Mouse (Mus musculus) intestine, embryonic 16.5 days (tissue): Measurements from ENCODE around the gene Sox30. TPM values are rescaled to one million over a fixed set of nuclear protein-coding genes. Genes with fewer than 3 reads are reported as not detected.

Source experiments
- ATAC-seq: fragments of 200-750 bp; cut with Nextera tagmentation; 2 replicates; pipeline ENCODE4 v1.8.0; 2017; ENCODE audit warnings: moderate TSS enrichment, moderate library complexity
- H3K27ac ChIP-seq: fragments of 300-500 bp; sonication (generic); 2 replicates; pipeline ENCODE4 v1.5.1; 2014; ENCODE audit warnings: mild to moderate bottlenecking, low read length
- H3K27me3 ChIP-seq: fragments of 300-500 bp; sonication (generic); replicated peaks from 2 replicates; pipeline ENCODE4 v1.6.1; 2014; ENCODE audit warnings: low read length, control low read depth, mixed read lengths; ENCODE audit not compliant: control insufficient read depth, insufficient read depth
- H3K36me3 ChIP-seq: fragments of 300-500 bp; sonication (generic); 2 replicates; pipeline ENCODE4 v1.6.1; 2014; ENCODE audit warnings: low read length, control low read depth; ENCODE audit not compliant: control insufficient read depth, insufficient read depth
- H3K4me1 ChIP-seq: fragments of 300-500 bp; sonication (generic); 2 replicates; pipeline ENCODE4 v1.6.1; 2014; ENCODE audit warnings: low read length, control low read depth, mixed read lengths; ENCODE audit not compliant: control insufficient read depth, insufficient read depth
- H3K4me2 ChIP-seq: fragments of 300-500 bp; sonication (generic); 2 replicates; pipeline ENCODE4 v1.6.1; 2014; ENCODE audit warnings: low read depth, low read length, control low read depth
- H3K4me3 ChIP-seq: fragments of 300-500 bp; sonication (generic); 2 replicates; pipeline ENCODE4 v1.5.1; 2014; ENCODE audit warnings: mild to moderate bottlenecking, low read length
- H3K9ac ChIP-seq: fragments of 300-500 bp; sonication (generic); 2 replicates; pipeline ENCODE4 v1.6.1; 2014; ENCODE audit warnings: low read depth, low read length
- H3K9me3 ChIP-seq: fragments of 300-500 bp; sonication (generic); 2 replicates; pipeline ENCODE4 v1.6.1; 2016; ENCODE audit warnings: low read length, control low read depth; ENCODE audit not compliant: control insufficient read depth
- WGBS: fragments of 180-500 bp; shearing (Covaris S2); extraction: QIAGEN DNeasy Blood & Tissue Kit; methylation state at CpG from one replicate; pipeline ENCODE4 v1.1.7; 2014; 5-methylcytosine and 5-hydroxymethylcytosine counted together
- polyA plus RNA-seq: library from polyadenylated mRNA; unstranded; fragments of >200 nt; fragmentation: Nextera tagmentation; extraction: Ambion mirVana; gene quantifications from 2 replicates; pipeline ENCODE4 v1.2.1, GENCODE M21; 2015

The Sox30 gene
- polyA plus RNA-seq, 1 experiment from 2014 or later: 0.09 TPM

GRCm38 (mm10) chr11:45946796-45947195 lies 33.3 kb upstream of the Sox30 start:
- Histone ChIP-seq H3K9me3 (no peaks in the 10 kb centered on the region), H3K27me3 (no peaks in the 10 kb centered on the region), H3K27ac (no peak overlapping the region), H3K36me3 (peaks cover 7% of the 10 kb centered on the region; the same call in 1 of the 2 replicates), H3K4me2 (no peak overlapping the region), H3K4me1 (peaks cover 9% of the 10 kb centered on the region), H3K4me3 (no peak overlapping the region), H3K9ac (no peak overlapping the region)
- WGBS: 83% methylated on average over 4 of the region's 4 CpGs
- no peak for ATAC-seq

DNA sequence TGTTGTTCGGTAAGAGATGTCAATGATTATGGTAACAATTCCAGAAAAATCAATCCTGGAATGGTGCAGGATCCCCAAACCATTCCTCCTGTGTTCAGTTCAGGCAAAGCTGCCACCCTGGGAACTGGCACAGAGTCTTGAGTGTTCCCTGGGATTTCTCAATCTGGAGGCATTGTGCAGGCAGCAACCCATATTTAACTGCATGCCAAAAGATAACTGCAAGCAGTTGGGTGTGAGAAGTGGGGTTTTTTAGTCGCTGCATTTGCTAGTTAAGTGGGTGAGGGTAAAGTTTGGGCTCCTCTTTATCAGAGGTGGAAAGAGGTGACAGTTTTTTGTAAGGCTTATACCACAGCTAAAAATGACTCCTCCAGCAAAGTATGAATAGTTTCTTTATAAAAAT lies 32.6 kb upstream of the Sox30 start:
- Histone ChIP-seq H3K4me2 (no peak overlapping the region), H3K27ac (no peak overlapping the region), H3K9me3 (no peaks in the 10 kb centered on the region), H3K4me3 (no peak overlapping the region), H3K27me3 (no peaks in the 10 kb centered on the region), H3K9ac (no peak overlapping the region), H3K4me1 (peaks cover 9% of the 10 kb centered on the region), H3K36me3 (peaks cover 7% of the 10 kb centered on the region; the same call in 1 of the 2 replicates)
- 80% methylated on average over 2 of the region's 2 CpGs for WGBS
- no peak for ATAC-seq

GRCm38 (mm10) chr11:45955127-45955627 lies 24.9 kb upstream of the Sox30 start, which contains the start of gene Thg1l:
Gene Thg1l, minus strand, starts transcription at chr11:45955494.
- Histone ChIP-seq H3K36me3 (no peaks in the 10 kb centered on the region), H3K27ac (peak within 1 kb of the TSS; percentile 68), H3K4me3 (peak within 1 kb of the TSS; percentile 82), H3K4me2 (peak within 1 kb of the TSS; percentile 76), H3K9me3 (no peaks in the 10 kb centered on the region), H3K27me3 (no peaks in the 10 kb centered on the region), H3K4me1 (no peaks in the 10 kb centered on the region), H3K9ac (peak within 1 kb of the TSS; percentile 73)
- WGBS: under 1% methylated on average over 32 of the region's 32 CpGs
- ATAC-seq: peak; percentile 100

DNA sequence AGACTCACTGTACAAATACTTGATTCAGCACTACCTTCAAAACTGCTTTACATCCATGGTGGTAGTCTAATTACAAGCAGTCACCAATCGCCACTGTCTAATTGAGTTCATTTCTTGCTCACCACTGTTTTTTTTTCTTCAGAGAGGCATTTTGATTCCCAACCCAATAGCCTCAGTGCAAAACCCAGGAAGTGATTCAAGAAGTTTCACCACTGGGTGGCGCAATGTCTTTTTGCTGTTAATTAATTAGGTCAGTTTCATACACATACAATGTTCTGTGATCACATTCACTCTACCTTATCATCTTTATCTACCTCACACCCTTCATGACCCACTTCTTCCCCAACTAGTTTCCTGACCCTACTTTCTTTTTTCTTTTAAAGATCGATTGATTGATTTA lies 20.5 kb upstream of the Sox30 start:
- no peak overlapping the region for H3K4me2 ChIP-seq
- no peak overlapping the region for H3K9ac ChIP-seq
- no peaks in the 10 kb centered on the region for H3K27me3 ChIP-seq
- no peaks in the 10 kb centered on the region for H3K4me1 ChIP-seq
- H3K4me3 ChIP-seq: no peak overlapping the region
- no peak overlapping the region for H3K27ac ChIP-seq
- no peaks in the 10 kb centered on the region for H3K9me3 ChIP-seq
- ATAC-seq: no peak
- no peaks in the 10 kb centered on the region for H3K36me3 ChIP-seq
- WGBS: 79% methylated on average over 3 of the region's 3 CpGs

DNA sequence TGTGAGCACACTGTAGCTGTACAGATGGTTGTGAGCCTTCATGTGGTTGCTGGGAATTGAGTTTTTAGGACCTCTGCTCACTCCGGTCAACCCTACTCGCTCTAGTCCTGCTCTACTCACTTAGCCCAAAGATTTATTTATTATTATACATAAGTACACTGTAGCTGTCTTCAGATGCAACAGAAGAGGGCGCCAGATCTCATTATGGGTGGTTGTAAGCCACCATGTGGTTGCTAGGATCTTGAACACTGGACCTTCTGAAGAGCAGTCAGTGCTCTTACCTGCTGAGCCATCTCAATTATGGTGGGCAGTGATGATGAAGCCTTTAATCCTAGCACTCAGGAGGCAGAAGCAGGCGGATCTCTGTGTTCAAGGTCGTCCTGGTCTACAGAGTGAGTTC lies 20.1 kb upstream of the Sox30 start:
- Histone ChIP-seq H3K4me1 (no peaks in the 10 kb centered on the region), H3K27me3 (no peaks in the 10 kb centered on the region), H3K9me3 (no peaks in the 10 kb centered on the region), H3K36me3 (no peaks in the 10 kb centered on the region), H3K4me3 (no peak overlapping the region), H3K27ac (no peak overlapping the region), H3K9ac (no peak overlapping the region), H3K4me2 (no peak overlapping the region)
- ATAC-seq: no peak
- WGBS: 84% methylated on average over 5 of the region's 5 CpGs

GRCm38 (mm10) chr11:45966896-45967295 lies 13.2 kb upstream of the Sox30 start:
- ATAC-seq: no peak

GRCm38 (mm10) chr11:45968466-45968865 lies 11.6 kb upstream of the Sox30 start:
- no peak for ATAC-seq

More at GRCm38 (mm10) chr11:45966896-45967295, 13.2 kb upstream of the Sox30 start:
- Histone ChIP-seq H3K27me3 (no peaks in the 10 kb centered on the region), H3K4me1 (no peaks in the 10 kb centered on the region), H3K4me2 (no peak overlapping the region), H3K4me3 (no peak overlapping the region), H3K9ac (no peak overlapping the region), H3K36me3 (no peaks in the 10 kb centered on the region), H3K27ac (no peak overlapping the region), H3K9me3 (no peaks in the 10 kb centered on the region)
- WGBS: 81% methylated on average over 4 of the region's 4 CpGs

GRCm38 (mm10) chr11:45973635-45974034 lies 6.5 kb upstream of the Sox30 start:
- no peak overlapping the region for H3K9ac ChIP-seq
- H3K4me1 ChIP-seq: no peaks in the 10 kb centered on the region
- H3K27me3 ChIP-seq: no peaks in the 10 kb centered on the region
- H3K36me3 ChIP-seq: no peaks in the 10 kb centered on the region
- no peak overlapping the region for H3K27ac ChIP-seq
- H3K9me3 ChIP-seq: no peaks in the 10 kb centered on the region
- ATAC-seq: no peak
- no peak overlapping the region for H3K4me2 ChIP-seq
- 85% methylated on average over 5 of the region's 5 CpGs for WGBS
- no peak overlapping the region for H3K4me3 ChIP-seq

More at GRCm38 (mm10) chr11:45968466-45968865, 11.6 kb upstream of the Sox30 start:
- Histone ChIP-seq H3K4me3 (no peak overlapping the region), H3K9ac (no peak overlapping the region), H3K36me3 (no peaks in the 10 kb centered on the region), H3K27ac (no peak overlapping the region), H3K9me3 (no peaks in the 10 kb centered on the region), H3K27me3 (no peaks in the 10 kb centered on the region), H3K4me2 (no peak overlapping the region), H3K4me1 (no peaks in the 10 kb centered on the region)
- 90% methylated on average over 3 of the region's 3 CpGs for WGBS

- H3K9me3 ChIP-seq: no peaks in the 10 kb centered on the region
- no peak overlapping the region for H3K27ac ChIP-seq
- H3K9ac ChIP-seq: no peak overlapping the region
- H3K27me3 ChIP-seq: no peaks in the 10 kb centered on the region
- H3K4me2 ChIP-seq: no peak overlapping the region
- H3K36me3 ChIP-seq: no peaks in the 10 kb centered on the region
- no peaks in the 10 kb centered on the region for H3K4me1 ChIP-seq
- ATAC-seq: no peak
- 85% methylated on average over 8 of the region's 8 CpGs for WGBS
- no peak overlapping the region for H3K4me3 ChIP-seq
These were observed 5.6 kb upstream of the Sox30 start for GRCm38 (mm10) chr11:45974466-45974865.

DNA sequence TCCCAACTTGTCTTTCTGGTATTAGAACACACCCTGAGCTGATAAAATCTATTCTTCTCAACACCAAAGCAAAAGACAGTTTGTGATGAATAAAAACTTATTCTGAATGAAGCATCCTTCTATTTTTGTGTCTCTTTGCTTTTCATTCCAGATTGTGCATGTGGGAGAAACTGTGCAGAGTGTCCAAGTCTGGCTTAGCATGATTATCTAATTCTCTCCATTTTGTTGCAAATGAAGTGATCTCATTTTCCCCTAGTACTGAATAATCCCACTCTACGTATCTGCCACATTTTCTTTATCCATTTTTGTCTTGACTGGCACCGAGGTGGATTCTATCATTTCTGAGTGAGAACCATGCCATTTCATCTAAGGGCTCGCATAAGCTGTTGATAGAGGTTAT lies 4.0 kb upstream of the Sox30 start:
- Histone ChIP-seq H3K4me1 (peaks cover 3% of the 10 kb centered on the region), H3K9me3 (peaks cover 4% of the 10 kb centered on the region), H3K27me3 (0 out of 2 replicates have a peak, but pooled peaks cover under 1% of the 10 kb centered on the region), H3K36me3 (no peaks in the 10 kb centered on the region), H3K4me2 (no peak overlapping the region), H3K27ac (no peak overlapping the region), H3K9ac (no peak overlapping the region), H3K4me3 (no peak overlapping the region)
- 83% methylated on average over 3 of the region's 3 CpGs for WGBS
- no peak for ATAC-seq
